Mouse (Mus musculus): ENCODE data around the gene Tmx2. TPM values are rescaled to one million over a fixed set of nuclear protein-coding genes. Genes with fewer than 3 reads are reported as not detected.
"Not testable (repeated sequence)": the region's sequence is repeated elsewhere in the genome, so short reads cannot be mapped to it uniquely, and the experiment has no call there.

The Tmx2 gene
- 115 and 117 TPM in 2 replicates for polyA plus RNA-seq (2015; fragmentation: Nextera tagmentation; extraction: Ambion mirVana)

- peaks cover 13% of the 10 kb centered on the region for H3K36me3 ChIP-seq (ENCODE audit: control insufficient read depth, insufficient read depth, low read length)
- no peak for ATAC-seq (ENCODE audit: low read depth)
- no peaks in the 10 kb centered on the region for H3K9me3 ChIP-seq (ENCODE audit: control insufficient read depth, low read length)
- no peaks in the 10 kb centered on the region for H3K27me3 ChIP-seq (ENCODE audit: control insufficient read depth, insufficient read depth, low read depth, low read length)
- WGBS = 15% methylated on average over 8 of the region's 8 CpGs
- H3K4me1 ChIP-seq (replicated peaks; ENCODE audit: control insufficient read depth, insufficient read depth, low read length) = peaks cover 13% of the 10 kb centered on the region
- peak within 1 kb of the TSS; percentile 100 for H3K4me3 ChIP-seq (ENCODE audit: low read length)
- H3K4me2 ChIP-seq (ENCODE audit: low read depth, low read length) = peak within 1 kb of the TSS; percentile 89
- H3K27ac ChIP-seq (ENCODE audit: low read length) = peak within 1 kb of the TSS; percentile 81
- H3K9ac ChIP-seq (ENCODE audit: low read length) = peak within 1 kb of the TSS; percentile 95
Observed at GRCm38 (mm10) chr2:84679016-84679415, at the start of gene Tmx2. Gene Tmx2, minus strand, starts transcription at chr2:84679140.

DNA sequence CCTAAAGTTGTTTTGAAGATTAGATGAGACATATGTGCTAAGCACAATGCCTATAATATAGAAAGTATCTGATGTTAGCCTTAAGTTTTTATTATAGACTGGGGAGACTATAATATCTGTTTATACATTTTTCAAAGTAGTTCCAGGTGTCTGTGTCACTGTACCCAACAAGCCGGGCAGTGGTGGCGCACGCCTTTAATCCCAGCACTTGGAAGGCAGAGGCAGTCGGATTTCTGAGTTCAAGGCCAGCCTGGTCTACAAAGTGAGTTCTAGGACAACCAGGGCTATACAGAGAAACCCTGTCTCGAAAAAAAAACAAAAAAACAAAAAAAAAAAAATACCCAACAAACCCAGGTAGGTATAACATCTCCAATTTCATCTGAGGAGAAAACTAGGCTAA is 49.3 kb upstream of the Tmx2 start:
- peaks cover 11% of the 10 kb centered on the region; the same call in 1 of the 2 replicates for H3K36me3 ChIP-seq (ENCODE audit: control insufficient read depth, insufficient read depth, low read length)
- H3K27ac ChIP-seq (ENCODE audit: low read length); H3K4me3 ChIP-seq (ENCODE audit: low read length); H3K9me3 ChIP-seq (ENCODE audit: control insufficient read depth, low read length); H3K27me3 ChIP-seq (ENCODE audit: control insufficient read depth, insufficient read depth, low read depth, low read length); ATAC-seq (ENCODE audit: low read depth); H3K4me2 ChIP-seq (ENCODE audit: low read depth, low read length); H3K9ac ChIP-seq (ENCODE audit: low read length); H3K4me1 ChIP-seq (replicated peaks; ENCODE audit: control insufficient read depth, insufficient read depth, low read length): not testable (repeated sequence)
- WGBS = 80% methylated on average over 5 of the region's 5 CpGs

DNA sequence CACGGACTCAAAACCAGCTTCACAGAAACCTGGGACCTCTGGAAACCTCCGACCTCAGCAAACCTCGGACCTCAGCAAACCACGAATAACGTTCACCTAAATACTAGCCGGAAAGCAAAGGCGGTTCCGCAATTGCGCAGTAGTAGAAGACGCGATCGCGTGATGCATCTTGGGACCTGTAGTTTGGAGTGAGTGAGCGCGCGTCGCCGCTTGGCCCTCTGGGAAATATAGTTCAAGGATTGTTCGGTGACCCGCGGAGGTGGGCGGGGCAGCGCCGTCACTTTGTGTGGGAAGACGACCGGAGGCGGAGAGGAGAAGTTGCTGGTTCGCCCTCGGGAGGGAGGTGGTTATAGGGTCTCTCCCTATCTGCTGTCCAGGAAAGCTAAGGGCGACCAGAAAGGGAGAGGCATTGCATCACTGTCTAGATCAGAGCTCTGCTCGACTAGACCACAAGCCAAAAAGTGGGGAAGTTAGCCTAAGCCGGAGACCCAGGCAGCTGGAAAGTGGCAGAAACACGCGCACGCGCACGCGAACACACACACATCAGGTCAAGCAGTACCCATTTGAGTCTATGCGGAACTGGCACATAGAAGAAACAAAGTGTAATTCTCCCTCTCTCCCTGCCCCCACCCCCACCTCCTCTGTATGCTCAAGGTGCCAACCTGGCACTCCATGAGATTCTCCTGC is 48.4 kb upstream of the Tmx2 start, which contains the start of gene Clp1:
Clp1 (minus strand) TSS at position 179 of the 687 bp plus-strand sequence.
- under 1% methylated on average over 39 of the region's 39 CpGs for WGBS
- no peaks in the 10 kb centered on the region for H3K9me3 ChIP-seq (ENCODE audit: control insufficient read depth, low read length)
- H3K36me3 ChIP-seq (ENCODE audit: control insufficient read depth, insufficient read depth, low read length) = peaks cover 11% of the 10 kb centered on the region; the same call in 1 of the 2 replicates
- peak within 1 kb of the TSS; percentile 71 for H3K9ac ChIP-seq (ENCODE audit: low read length)
- H3K27me3 ChIP-seq (ENCODE audit: control insufficient read depth, insufficient read depth, low read depth, low read length) = no peaks in the 10 kb centered on the region
- H3K4me1 ChIP-seq (replicated peaks; ENCODE audit: control insufficient read depth, insufficient read depth, low read length) = peaks cover 9% of the 10 kb centered on the region
- peak; percentile 98 for ATAC-seq (ENCODE audit: low read depth)
- H3K4me3 ChIP-seq (ENCODE audit: low read length) = peak within 1 kb of the TSS; percentile 75
- H3K27ac ChIP-seq (ENCODE audit: low read length) = peak within 1 kb of the TSS; percentile 87
- peak within 1 kb of the TSS; percentile 92 for H3K4me2 ChIP-seq (ENCODE audit: low read depth, low read length)

DNA sequence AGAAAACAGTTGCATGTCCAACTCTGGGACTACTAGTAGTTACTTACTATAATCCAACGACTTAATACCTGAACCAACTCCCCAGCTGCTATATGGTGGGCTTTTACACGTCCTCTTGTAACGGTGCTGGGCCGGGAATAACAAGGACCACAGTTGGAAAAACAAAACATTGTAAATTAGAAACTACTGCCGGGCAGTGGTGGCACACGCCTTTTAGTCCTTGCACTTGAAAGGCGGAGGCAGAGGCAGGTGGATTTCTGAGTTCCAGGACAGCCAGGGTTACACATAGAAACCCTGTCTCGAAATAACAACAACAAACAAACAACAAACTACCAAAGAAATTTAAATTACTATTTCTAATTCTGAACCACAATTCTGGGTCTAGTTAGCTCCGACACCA is 47.8 kb upstream of the Tmx2 start:
- H3K9me3 ChIP-seq (ENCODE audit: control insufficient read depth, low read length) = no peaks in the 10 kb centered on the region
- peak overlapping the region; percentile 71 for H3K9ac ChIP-seq (ENCODE audit: low read length)
- peaks cover 11% of the 10 kb centered on the region; the same call in 1 of the 2 replicates for H3K36me3 ChIP-seq (ENCODE audit: control insufficient read depth, insufficient read depth, low read length)
- WGBS = 5% methylated on average over 9 of the region's 9 CpGs
- H3K4me3 ChIP-seq (ENCODE audit: low read length) = peak overlapping the region; percentile 75
- H3K4me2 ChIP-seq (ENCODE audit: low read depth, low read length) = peak overlapping the region; percentile 92
- no peak overlapping the region for H3K27ac ChIP-seq (ENCODE audit: low read length)
- peaks cover 9% of the 10 kb centered on the region for H3K4me1 ChIP-seq (replicated peaks; ENCODE audit: control insufficient read depth, insufficient read depth, low read length)
- ATAC-seq (ENCODE audit: low read depth) = no peak; the same call in 1 of the 2 replicates
- no peaks in the 10 kb centered on the region for H3K27me3 ChIP-seq (ENCODE audit: control insufficient read depth, insufficient read depth, low read depth, low read length)

DNA sequence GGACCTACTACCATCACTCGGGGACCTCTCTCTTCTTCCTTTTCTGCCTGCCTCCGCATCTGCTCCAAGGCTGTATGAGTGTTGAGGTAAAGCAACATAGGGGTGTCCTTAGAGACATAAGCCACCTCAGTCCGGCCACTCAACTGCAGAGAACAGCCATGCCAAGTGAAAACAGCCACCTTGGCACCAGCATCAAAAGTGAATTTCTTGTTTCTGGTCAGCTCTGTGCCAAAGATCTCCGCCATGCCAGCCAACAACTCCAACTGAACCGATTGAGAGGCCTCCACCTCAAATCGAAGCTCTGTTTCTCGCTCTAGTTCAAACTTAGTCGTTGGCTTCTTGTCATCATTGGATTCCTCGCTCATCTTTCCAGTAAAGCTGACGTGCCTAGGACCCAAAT is 46.8 kb upstream of the Tmx2 start:
- peaks cover 11% of the 10 kb centered on the region; the same call in 1 of the 2 replicates for H3K36me3 ChIP-seq (ENCODE audit: control insufficient read depth, insufficient read depth, low read length)
- no peak overlapping the region for H3K27ac ChIP-seq (ENCODE audit: low read length)
- peaks cover 9% of the 10 kb centered on the region for H3K4me1 ChIP-seq (replicated peaks; ENCODE audit: control insufficient read depth, insufficient read depth, low read length)
- peak overlapping the region; percentile 92; the same call in 1 of the 2 replicates for H3K4me2 ChIP-seq (ENCODE audit: low read depth, low read length)
- H3K27me3 ChIP-seq (ENCODE audit: control insufficient read depth, insufficient read depth, low read depth, low read length) = no peaks in the 10 kb centered on the region
- no peaks in the 10 kb centered on the region for H3K9me3 ChIP-seq (ENCODE audit: control insufficient read depth, low read length)
- 90% methylated on average over 10 of the region's 10 CpGs for WGBS
- no peak overlapping the region for H3K9ac ChIP-seq (ENCODE audit: low read length)
- H3K4me3 ChIP-seq (ENCODE audit: low read length) = no peak overlapping the region
- ATAC-seq (ENCODE audit: low read depth) = no peak

- H3K27me3 ChIP-seq (ENCODE audit: control insufficient read depth, insufficient read depth, low read depth, low read length) = no peaks in the 10 kb centered on the region
- peaks cover 9% of the 10 kb centered on the region for H3K4me1 ChIP-seq (replicated peaks; ENCODE audit: control insufficient read depth, insufficient read depth, low read length)
- no peaks in the 10 kb centered on the region for H3K9me3 ChIP-seq (ENCODE audit: control insufficient read depth, low read length)
- no peak overlapping the region for H3K4me3 ChIP-seq (ENCODE audit: low read length)
- peaks cover 11% of the 10 kb centered on the region; the same call in 1 of the 2 replicates for H3K36me3 ChIP-seq (ENCODE audit: control insufficient read depth, insufficient read depth, low read length)
- no peak overlapping the region for H3K9ac ChIP-seq (ENCODE audit: low read length)
- no peak overlapping the region for H3K27ac ChIP-seq (ENCODE audit: low read length)
- no peak for ATAC-seq (ENCODE audit: low read depth)
- 87% methylated on average over 14 of the region's 14 CpGs for WGBS
- no peak overlapping the region for H3K4me2 ChIP-seq (ENCODE audit: low read depth, low read length)
Observed at GRCm38 (mm10) chr2:84723856-84724255, 44.9 kb upstream of the Tmx2 start.

DNA sequence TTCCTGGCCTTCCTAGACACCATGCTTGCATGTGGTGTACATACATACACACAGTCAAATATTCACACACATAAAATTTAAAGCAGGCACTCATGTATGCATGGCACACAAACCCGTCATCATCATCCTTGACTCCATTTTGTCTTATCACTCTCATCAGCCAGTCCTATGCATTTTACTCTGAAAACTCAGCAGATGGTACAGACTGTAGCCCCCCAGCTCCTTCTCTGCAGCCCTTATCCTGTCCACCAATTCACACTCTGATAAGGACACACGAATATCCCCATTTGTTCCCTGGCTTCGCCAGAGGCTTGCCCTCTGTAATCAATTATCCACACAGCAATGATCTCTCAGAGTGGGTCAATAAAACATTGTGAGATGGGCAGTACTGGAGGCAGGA is 42.2 kb upstream of the Tmx2 start:
- ATAC-seq (ENCODE audit: low read depth) = no peak
- Histone ChIP-seq H3K4me1 (replicated peaks; ENCODE audit: control insufficient read depth, insufficient read depth, low read length) (peaks cover 6% of the 10 kb centered on the region), H3K4me3 (ENCODE audit: low read length) (no peak overlapping the region), H3K36me3 (ENCODE audit: control insufficient read depth, insufficient read depth, low read length) (peaks cover 11% of the 10 kb centered on the region; the same call in 1 of the 2 replicates), H3K27me3 (ENCODE audit: control insufficient read depth, insufficient read depth, low read depth, low read length) (no peaks in the 10 kb centered on the region), H3K4me2 (ENCODE audit: low read depth, low read length) (no peak overlapping the region), H3K9me3 (ENCODE audit: control insufficient read depth, low read length) (no peaks in the 10 kb centered on the region), H3K9ac (ENCODE audit: low read length) (no peak overlapping the region), H3K27ac (ENCODE audit: low read length) (no peak overlapping the region)
- WGBS = 74% methylated on average over 3 of the region's 3 CpGs

DNA sequence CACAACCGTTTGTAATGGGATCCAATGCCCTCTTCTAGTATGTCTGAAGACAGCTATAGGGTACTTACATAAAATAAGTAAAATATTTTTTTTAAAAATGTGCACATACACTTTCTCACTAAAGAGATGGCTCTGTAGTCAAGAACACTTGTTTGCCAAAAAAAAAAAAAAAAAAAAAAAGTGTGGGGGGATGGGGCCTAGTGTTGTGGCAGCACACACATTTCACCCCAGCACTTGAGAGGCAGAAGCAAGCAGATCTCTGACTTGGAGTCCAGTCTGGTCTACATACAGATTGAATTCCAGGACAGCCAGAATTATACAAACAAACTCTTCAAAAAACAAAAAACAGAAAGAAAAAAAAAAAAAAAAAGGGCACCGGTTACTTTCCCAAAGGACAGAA is 41.8 kb upstream of the Tmx2 start:
- Histone ChIP-seq H3K27me3 (ENCODE audit: control insufficient read depth, insufficient read depth, low read depth, low read length) (no peaks in the 10 kb centered on the region), H3K4me3 (ENCODE audit: low read length) (no peak overlapping the region), H3K9ac (ENCODE audit: low read length) (no peak overlapping the region), H3K4me2 (ENCODE audit: low read depth, low read length) (no peak overlapping the region), H3K27ac (ENCODE audit: low read length) (no peak overlapping the region), H3K4me1 (replicated peaks; ENCODE audit: control insufficient read depth, insufficient read depth, low read length) (peaks cover 2% of the 10 kb centered on the region; the same call in 1 of the 2 replicates), H3K36me3 (ENCODE audit: control insufficient read depth, insufficient read depth, low read length) (peaks cover 11% of the 10 kb centered on the region; the same call in 1 of the 2 replicates), H3K9me3 (ENCODE audit: control insufficient read depth, low read length) (no peaks in the 10 kb centered on the region)
- WGBS = 80% methylated on average over 2 of the region's 2 CpGs
- ATAC-seq (ENCODE audit: low read depth) = no peak

DNA sequence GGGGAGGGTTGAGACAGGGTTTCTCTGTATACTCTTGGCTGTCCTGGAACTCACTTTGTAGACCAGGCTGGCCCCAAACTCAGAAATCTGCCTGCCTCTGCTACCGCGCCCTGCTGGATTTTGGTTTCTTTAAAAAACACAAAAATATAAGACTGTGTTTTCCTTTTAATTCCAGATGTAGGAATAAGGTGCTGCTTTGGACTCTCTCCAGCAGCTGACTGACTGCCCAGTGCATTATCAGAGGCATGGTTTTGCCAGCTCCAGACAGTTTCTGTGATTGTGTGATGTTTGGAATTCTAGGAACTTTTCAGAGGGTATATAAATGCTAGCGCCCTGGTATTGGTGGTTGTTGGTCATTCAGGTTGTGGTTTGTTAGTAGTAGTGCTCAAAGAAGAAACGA is 38.4 kb upstream of the Tmx2 start:
- Histone ChIP-seq H3K4me2 (ENCODE audit: low read depth, low read length) (no peak overlapping the region), H3K4me3 (ENCODE audit: low read length) (no peak overlapping the region), H3K27me3 (ENCODE audit: control insufficient read depth, insufficient read depth, low read depth, low read length) (no peaks in the 10 kb centered on the region), H3K9ac (ENCODE audit: low read length) (no peak overlapping the region), H3K4me1 (replicated peaks; ENCODE audit: control insufficient read depth, insufficient read depth, low read length) (peaks cover 10% of the 10 kb centered on the region), H3K36me3 (ENCODE audit: control insufficient read depth, insufficient read depth, low read length) (no peaks in the 10 kb centered on the region), H3K27ac (ENCODE audit: low read length) (no peak overlapping the region), H3K9me3 (ENCODE audit: control insufficient read depth, low read length) (no peaks in the 10 kb centered on the region)
- 91% methylated on average over 4 of the region's 4 CpGs for WGBS
- ATAC-seq (ENCODE audit: low read depth) = no peak

Measured in lung, embryonic 16.5 days (tissue).